Mouse (Mus musculus) right cerebral cortex, adult 2 months (tissue): ENCODE measurements around the gene Nudt15.

Source experiments
- DNase-seq, 2 experiments: peaks; one replicate each; pipeline ENCODE4 v3.0.0; 2021 to 2022; ENCODE audit warnings: low spot score in 2 of 2

The Nudt15 gene

DNA sequence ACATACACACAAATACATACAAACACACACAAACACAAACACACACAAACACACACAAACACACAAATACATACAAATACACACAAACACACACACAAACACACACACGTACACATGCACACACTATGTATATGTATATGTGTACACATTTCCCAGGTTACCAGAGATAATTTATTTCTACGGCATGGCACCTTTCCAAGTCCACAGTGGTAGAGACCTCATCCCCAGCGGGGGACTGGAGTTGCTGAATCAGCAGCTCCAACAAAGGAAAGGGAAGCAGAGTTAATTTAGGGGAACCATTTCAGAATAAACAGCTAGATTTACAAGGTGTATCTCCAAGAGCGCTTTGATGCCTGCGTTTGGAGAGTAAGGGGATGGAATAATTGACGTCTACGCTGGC lies 75.8 kb downstream of the Nudt15 start:
- no peak for DNase-seq

- DNase-seq, result peak in 1 of 2 experiments; percentile 40
Observed at GRCm38 (mm10) chr14:73470593-73470992, 77.4 kb downstream of the Nudt15 start.

DNA sequence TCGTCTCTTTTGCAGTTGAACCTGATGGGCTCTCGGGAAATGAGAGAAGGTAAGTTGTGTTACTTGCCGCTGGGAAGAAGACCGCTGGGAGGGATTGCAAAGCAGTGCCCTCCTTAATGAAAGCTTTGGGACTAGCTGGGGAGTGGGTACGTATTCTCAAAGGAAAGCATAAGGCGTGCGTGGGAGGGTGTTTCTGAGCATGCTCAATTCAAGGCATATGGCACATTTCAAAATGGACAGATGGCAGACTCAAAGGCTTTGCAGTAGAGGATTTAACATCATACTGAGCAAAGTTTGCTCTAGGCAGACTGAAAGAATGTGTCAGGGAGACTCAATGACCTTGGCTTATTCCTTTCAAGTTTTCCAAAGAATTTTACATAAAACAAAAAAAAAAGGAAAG lies 78.5 kb downstream of the Nudt15 start:
- peak; percentile 78 to 84 for DNase-seq
